Mouse (Mus musculus) liver, embryonic 12.5 days (tissue): ENCODE results near the gene Sorbs1. TPM values are rescaled to one million over a fixed set of nuclear protein-coding genes. Genes with fewer than 3 reads are reported as not detected.

Source experiments
- ATAC-seq: fragments of 200-750 bp; cut with Nextera tagmentation; 2 replicates; pipeline ENCODE4 v1.8.0; 2017; ENCODE audit warnings: moderate number of reproducible peaks, mild to moderate bottlenecking, moderate library complexity
- H3K27ac ChIP-seq: fragments of 300-500 bp; sonication (generic); 2 replicates; pipeline ENCODE4 v1.5.1; 2016; ENCODE audit warnings: mild to moderate bottlenecking
- H3K27me3 ChIP-seq: fragments of 300-500 bp; sonication (generic); replicated peaks from 2 replicates; pipeline ENCODE4 v1.6.1; 2016; ENCODE audit warnings: mild to moderate bottlenecking, moderate library complexity
- H3K36me3 ChIP-seq: fragments of 300-500 bp; sonication (generic); 2 replicates; pipeline ENCODE4 v1.6.1; 2016; ENCODE audit warnings: mild to moderate bottlenecking, moderate library complexity
- H3K4me1 ChIP-seq: fragments of 300-500 bp; sonication (generic); 2 replicates; pipeline ENCODE4 v1.6.1; 2016
- H3K4me2 ChIP-seq: fragments of 300-500 bp; sonication (generic); 2 replicates; pipeline ENCODE4 v1.6.1; 2016; ENCODE audit warnings: mild to moderate bottlenecking, moderate library complexity
- H3K4me3 ChIP-seq: fragments of 300-500 bp; sonication (generic); 2 replicates; pipeline ENCODE4 v1.5.1; 2016; ENCODE audit warnings: mild to moderate bottlenecking, moderate library complexity
- H3K9ac ChIP-seq: fragments of 300-500 bp; sonication (generic); 2 replicates; pipeline ENCODE4 v1.6.1; 2016; ENCODE audit warnings: mild to moderate bottlenecking, moderate library complexity
- H3K9me3 ChIP-seq: fragments of 300-500 bp; sonication (generic); replicated peaks from 2 replicates; pipeline ENCODE4 v1.6.1; 2016; ENCODE audit warnings: mild to moderate bottlenecking, moderate library complexity
- WGBS: fragments of 180-500 bp; shearing (Covaris S2); methylation state at CpG from one replicate; pipeline ENCODE4 v1.1.7; 2016; ENCODE audit not compliant: insufficient replicate concordance; 5-methylcytosine and 5-hydroxymethylcytosine counted together
- polyA plus RNA-seq: library from polyadenylated mRNA; unstranded; fragments of >200 nt; fragmentation: Nextera tagmentation; extraction: Ambion mirVana; gene quantifications from 2 replicates; pipeline ENCODE4 v1.2.1, GENCODE M21; 2016

The Sorbs1 gene
- polyA plus RNA-seq, 1 experiment from 2014 or later = 35.1 TPM

DNA sequence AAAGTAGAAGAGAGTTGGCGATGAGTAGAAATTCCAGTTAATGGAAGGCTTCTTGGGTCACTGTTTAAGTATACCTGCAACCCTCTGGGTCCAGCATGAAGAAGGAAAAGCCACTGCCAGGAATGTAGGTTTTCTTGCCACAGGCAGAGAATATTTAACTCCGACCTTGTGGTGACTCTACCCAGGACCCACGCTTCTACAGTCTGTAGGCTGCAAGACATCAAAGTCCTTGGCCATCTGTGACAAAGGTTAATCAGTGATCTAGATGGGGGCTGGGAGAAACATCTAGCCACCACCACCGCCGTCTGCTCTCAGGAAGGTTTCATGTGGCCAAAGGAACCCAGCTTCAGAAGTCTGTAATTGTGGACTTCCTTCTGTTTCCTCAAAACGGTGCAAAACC lies 99.2 kb downstream of the Sorbs1 start:
- Histone ChIP-seq H3K9ac (no peak overlapping the region), H3K4me1 (peaks cover 23% of the 10 kb centered on the region), H3K4me2 (no peak overlapping the region), H3K4me3 (no peak overlapping the region), H3K27me3 (no peaks in the 10 kb centered on the region), H3K27ac (peak overlapping the region; percentile 78), H3K36me3 (no peaks in the 10 kb centered on the region), H3K9me3 (no peaks in the 10 kb centered on the region)
- no peak; the same call in 1 of the 2 replicates for ATAC-seq
- 47% methylated on average over 6 of the region's 6 CpGs for WGBS

DNA sequence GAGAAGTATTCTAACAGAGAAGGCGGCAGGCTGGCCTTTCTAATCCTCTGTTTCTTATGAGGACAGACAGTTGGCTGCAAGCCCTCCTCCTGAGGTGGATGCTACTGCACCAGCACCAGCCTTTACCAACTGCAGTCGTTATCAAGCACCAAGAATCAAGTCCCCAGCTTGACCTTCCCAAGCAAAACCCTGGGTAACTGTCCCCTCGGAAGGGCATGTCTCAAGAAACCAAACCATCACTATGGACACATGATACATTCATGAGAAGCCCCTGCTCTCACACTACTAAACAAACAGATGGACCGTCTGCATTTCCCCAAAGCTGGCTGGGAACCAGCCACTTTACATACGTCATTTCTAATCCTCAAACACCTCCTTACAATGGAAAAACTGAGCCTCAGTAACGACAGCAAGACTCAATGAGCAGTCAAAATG lies 102.2 kb downstream of the Sorbs1 start:
- Histone ChIP-seq H3K9me3 (no peaks in the 10 kb centered on the region), H3K36me3 (no peaks in the 10 kb centered on the region), H3K4me3 (no peak overlapping the region), H3K27ac (no peak overlapping the region), H3K4me1 (peaks cover 31% of the 10 kb centered on the region), H3K27me3 (no peaks in the 10 kb centered on the region), H3K9ac (no peak overlapping the region), H3K4me2 (no peak overlapping the region)
- WGBS = 68% methylated on average over 6 of the region's 6 CpGs
- no peak for ATAC-seq

DNA sequence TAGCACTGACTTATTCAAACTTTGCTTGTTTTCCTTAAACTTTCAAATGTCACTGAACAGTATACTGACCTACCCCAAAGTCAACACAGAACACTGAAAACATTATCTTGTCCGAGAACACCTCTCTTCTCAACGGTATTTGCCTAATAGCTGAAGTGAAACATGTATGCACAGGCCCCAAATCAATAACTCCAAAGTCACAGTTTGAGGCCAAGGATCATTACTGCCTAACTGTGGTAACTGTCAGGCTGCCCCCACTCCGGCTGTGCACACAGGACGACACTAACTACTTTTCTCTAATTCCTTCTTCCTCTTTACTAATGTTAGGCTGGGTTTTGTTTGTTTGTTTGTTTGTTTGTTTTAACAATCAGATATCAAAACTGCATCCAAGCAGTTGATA lies 103.1 kb downstream of the Sorbs1 start:
- 65% methylated on average over 4 of the region's 4 CpGs for WGBS
- Histone ChIP-seq H3K4me1 (peaks cover 33% of the 10 kb centered on the region), H3K36me3 (no peaks in the 10 kb centered on the region), H3K4me2 (no peak overlapping the region), H3K27me3 (no peaks in the 10 kb centered on the region), H3K27ac (no peak overlapping the region), H3K4me3 (no peak overlapping the region), H3K9me3 (no peaks in the 10 kb centered on the region), H3K9ac (no peak overlapping the region)
- ATAC-seq = peak; percentile 49; the same call in 1 of the 2 replicates

DNA sequence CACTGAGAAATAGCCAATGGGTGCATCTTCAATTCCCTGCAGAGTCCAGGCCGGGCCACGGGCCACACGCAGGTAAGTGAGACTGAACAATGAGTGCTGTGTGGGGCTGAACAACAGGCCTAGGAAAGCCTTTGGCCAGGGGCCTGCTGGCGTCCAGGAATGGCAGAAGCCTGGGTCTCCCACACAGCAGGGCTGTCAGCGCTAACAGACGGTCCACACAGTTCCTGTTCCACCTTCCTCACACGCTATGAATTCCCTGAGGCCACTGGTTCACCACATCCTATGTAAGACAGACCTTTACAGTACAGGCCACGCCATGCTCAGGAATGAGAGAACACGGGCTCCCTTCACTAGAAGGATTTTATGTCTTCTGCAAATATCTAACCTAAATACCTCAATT lies 103.5 kb downstream of the Sorbs1 start:
- 0 out of 2 replicates have a peak, but pooled peaks have one; percentile 11 for ATAC-seq
- 64% methylated on average over 9 of the region's 9 CpGs for WGBS

DNA sequence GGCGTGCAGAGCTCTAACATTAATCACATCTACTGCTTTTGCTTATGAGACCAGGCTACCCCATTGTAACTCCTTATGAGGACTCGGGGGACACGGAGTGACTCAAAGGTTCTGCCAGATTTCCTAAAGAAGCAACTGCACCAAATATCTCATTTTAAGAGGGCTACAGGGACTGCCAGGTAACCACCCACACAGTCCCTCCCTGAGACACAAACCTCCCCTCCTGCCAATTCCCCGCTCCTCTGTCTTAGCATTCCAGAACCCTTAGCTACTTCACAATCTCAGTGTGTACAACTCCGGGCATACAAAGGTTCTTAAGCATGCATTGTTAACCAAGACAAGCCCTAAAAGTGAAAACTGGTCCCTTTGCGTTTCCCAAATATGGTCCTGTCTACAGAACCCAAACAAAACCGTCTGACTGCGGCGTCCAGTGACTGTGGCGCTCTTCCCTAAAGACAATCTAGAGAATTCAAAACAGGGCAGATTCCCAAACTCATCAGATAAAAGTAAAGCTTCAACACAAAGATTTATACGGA lies 104.0 kb downstream of the Sorbs1 start:
- H3K27ac ChIP-seq = peak overlapping the region; percentile 58; the same call in 1 of the 2 replicates
- no peaks in the 10 kb centered on the region for H3K36me3 ChIP-seq
- H3K4me1 ChIP-seq = peaks cover 28% of the 10 kb centered on the region
- H3K27me3 ChIP-seq = no peaks in the 10 kb centered on the region
- H3K4me2 ChIP-seq = no peak overlapping the region
- H3K9ac ChIP-seq = no peak overlapping the region
- 85% methylated on average over 11 of the region's 11 CpGs for whole genome bisulfite sequencing
- no peaks in the 10 kb centered on the region for H3K9me3 ChIP-seq
- no peak overlapping the region for H3K4me3 ChIP-seq
- ATAC-seq = no peak

More for the DNA sequence above, 103.5 kb downstream of the Sorbs1 start:
- H3K9me3 ChIP-seq = no peaks in the 10 kb centered on the region
- H3K27me3 ChIP-seq = no peaks in the 10 kb centered on the region
- H3K9ac ChIP-seq = no peak overlapping the region
- peak overlapping the region; percentile 58 for H3K27ac ChIP-seq
- no peaks in the 10 kb centered on the region for H3K36me3 ChIP-seq
- no peak overlapping the region for H3K4me3 ChIP-seq
- no peak overlapping the region for H3K4me2 ChIP-seq
- peaks cover 33% of the 10 kb centered on the region for H3K4me1 ChIP-seq

DNA sequence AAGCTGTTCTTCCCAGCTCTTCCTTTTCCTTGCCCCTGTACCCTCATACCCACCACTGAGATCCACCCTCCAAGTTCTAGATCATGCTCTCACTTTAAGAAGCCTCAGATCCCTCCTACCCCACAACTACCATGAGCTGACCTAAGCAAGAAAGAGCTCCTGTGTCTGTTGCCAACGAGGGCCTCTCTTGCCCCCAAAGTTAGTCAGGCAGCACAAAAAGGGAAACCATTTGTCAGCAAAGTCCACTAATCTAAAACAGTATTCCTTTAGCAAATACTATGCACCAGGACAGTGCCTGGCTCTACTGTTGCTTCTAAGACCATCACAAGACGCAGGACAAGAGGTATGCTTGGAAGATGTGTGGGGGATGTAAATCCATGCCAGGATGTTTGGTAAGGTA lies 106.4 kb downstream of the Sorbs1 start:
- Histone ChIP-seq H3K9me3 (no peaks in the 10 kb centered on the region), H3K27me3 (no peaks in the 10 kb centered on the region), H3K9ac (no peak overlapping the region), H3K4me2 (no peak overlapping the region), H3K4me3 (no peak overlapping the region), H3K4me1 (peaks cover 21% of the 10 kb centered on the region), H3K27ac (0 out of 2 replicates have a peak overlapping the region, but pooled peaks have one; percentile 5), H3K36me3 (no peaks in the 10 kb centered on the region)
- WGBS = 65% methylated on average over 2 of the region's 2 CpGs
- no peak for ATAC-seq

DNA sequence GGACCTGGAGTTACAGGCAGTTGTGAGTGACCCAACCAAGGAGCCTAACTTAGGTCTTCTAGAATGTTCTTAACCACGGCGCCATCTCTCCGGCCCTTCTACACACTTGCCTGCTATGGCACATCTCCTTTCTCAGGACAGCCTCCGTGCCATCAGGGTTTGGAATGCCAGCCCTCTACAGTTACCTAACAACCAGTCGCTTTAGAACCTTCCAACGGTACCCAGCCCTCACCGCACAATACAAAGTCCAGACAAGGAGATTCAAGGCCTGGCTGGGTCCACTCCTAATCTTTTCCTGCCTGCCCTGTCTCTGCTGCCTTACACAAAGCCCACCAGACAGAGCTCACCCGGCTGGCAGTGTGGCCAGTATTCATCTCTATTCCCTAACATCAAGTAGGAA lies 106.9 kb downstream of the Sorbs1 start:
- no peaks in the 10 kb centered on the region for H3K9me3 ChIP-seq
- peak overlapping the region; percentile 5; the same call in 1 of the 2 replicates for H3K27ac ChIP-seq
- 82% methylated on average over 8 of the region's 8 CpGs for WGBS
- no peak overlapping the region for H3K9ac ChIP-seq
- no peaks in the 10 kb centered on the region for H3K27me3 ChIP-seq
- no peaks in the 10 kb centered on the region for H3K36me3 ChIP-seq
- H3K4me2 ChIP-seq = no peak overlapping the region
- no peak for ATAC-seq
- no peak overlapping the region for H3K4me3 ChIP-seq
- H3K4me1 ChIP-seq = peaks cover 23% of the 10 kb centered on the region

DNA sequence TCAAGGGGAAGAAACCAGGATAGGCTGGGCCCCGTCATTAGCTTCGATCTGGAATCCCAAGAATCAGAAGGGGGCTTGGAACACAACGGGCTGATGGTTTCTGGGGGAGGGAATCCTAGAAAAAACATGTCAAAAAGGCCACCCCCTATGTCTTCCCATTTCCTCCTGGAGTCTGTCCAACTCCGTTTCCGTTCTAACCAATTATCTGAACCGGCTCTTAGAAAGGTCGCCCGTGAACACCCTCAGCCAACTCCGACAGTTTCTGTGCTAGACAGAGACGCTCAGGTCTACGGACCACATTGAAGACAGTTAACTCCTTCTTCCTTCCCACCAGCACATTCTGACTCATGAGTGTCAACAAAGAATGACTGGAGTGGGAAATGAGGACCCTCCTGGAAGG lies 107.8 kb downstream of the Sorbs1 start:
- H3K4me3 ChIP-seq = no peak overlapping the region
- WGBS = 39% methylated on average over 11 of the region's 11 CpGs
- H3K4me2 ChIP-seq = no peak overlapping the region; the same call in 1 of the 2 replicates
- H3K9ac ChIP-seq = no peak overlapping the region
- peak overlapping the region; percentile 65 for H3K27ac ChIP-seq
- no peaks in the 10 kb centered on the region for H3K9me3 ChIP-seq
- H3K36me3 ChIP-seq = peaks cover 5% of the 10 kb centered on the region; the same call in 1 of the 2 replicates
- peaks cover 32% of the 10 kb centered on the region for H3K4me1 ChIP-seq
- no peak for ATAC-seq
- no peaks in the 10 kb centered on the region for H3K27me3 ChIP-seq

DNA sequence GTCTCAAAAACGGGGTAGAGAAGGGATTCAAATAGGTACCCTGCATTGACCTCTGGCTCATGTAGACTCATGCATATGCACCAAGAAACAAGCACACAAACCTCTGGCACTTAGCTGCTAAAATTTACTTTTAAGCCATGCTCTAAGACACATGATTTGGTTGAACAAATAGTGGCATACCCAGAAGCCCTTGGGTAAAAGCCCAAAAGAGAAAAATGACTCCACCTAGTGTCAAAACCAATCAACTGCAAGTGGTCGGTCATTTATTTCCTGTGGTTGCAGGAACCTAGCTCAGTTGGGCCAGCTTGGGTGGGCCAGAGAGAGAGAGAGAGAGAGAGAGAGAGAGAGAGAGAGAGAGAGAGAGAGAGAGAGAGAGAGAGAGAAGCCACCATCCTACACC lies 109.0 kb downstream of the Sorbs1 start:
- Histone ChIP-seq H3K4me1 (peaks cover 26% of the 10 kb centered on the region), H3K9ac (no peak overlapping the region), H3K9me3 (no peaks in the 10 kb centered on the region), H3K27ac (no peak overlapping the region), H3K4me2 (no peak overlapping the region), H3K27me3 (no peaks in the 10 kb centered on the region), H3K4me3 (no peak overlapping the region), H3K36me3 (peaks cover 5% of the 10 kb centered on the region; the same call in 1 of the 2 replicates)
- 51% methylated on average over 2 of the region's 2 CpGs for WGBS
- no peak for ATAC-seq

DNA sequence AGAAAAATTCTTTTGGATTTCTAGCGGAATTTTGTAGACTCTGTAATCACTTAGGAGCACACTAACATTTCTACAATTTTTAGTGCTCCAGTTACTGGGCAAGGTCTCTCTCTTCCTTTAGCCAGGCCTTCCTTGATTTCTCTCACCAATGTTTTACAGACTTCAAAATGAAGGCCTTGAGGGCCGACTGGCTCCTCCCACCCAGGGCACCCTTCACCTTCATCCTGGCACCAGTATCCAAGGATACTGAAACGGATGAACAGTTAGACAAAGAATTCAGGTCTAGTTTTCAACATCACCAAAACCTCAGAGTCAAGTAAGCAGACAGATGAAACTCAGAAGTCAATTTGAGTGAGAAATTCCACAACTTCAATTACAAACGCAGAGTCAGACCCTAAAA lies 109.6 kb downstream of the Sorbs1 start:
- 76% methylated on average over 4 of the region's 4 CpGs for WGBS
- Histone ChIP-seq H3K27ac (no peak overlapping the region), H3K9me3 (no peaks in the 10 kb centered on the region), H3K4me2 (no peak overlapping the region), H3K4me1 (peaks cover 26% of the 10 kb centered on the region), H3K4me3 (no peak overlapping the region), H3K36me3 (peaks cover 9% of the 10 kb centered on the region; the same call in 1 of the 2 replicates), H3K9ac (no peak overlapping the region), H3K27me3 (no peaks in the 10 kb centered on the region)
- ATAC-seq = no peak

DNA sequence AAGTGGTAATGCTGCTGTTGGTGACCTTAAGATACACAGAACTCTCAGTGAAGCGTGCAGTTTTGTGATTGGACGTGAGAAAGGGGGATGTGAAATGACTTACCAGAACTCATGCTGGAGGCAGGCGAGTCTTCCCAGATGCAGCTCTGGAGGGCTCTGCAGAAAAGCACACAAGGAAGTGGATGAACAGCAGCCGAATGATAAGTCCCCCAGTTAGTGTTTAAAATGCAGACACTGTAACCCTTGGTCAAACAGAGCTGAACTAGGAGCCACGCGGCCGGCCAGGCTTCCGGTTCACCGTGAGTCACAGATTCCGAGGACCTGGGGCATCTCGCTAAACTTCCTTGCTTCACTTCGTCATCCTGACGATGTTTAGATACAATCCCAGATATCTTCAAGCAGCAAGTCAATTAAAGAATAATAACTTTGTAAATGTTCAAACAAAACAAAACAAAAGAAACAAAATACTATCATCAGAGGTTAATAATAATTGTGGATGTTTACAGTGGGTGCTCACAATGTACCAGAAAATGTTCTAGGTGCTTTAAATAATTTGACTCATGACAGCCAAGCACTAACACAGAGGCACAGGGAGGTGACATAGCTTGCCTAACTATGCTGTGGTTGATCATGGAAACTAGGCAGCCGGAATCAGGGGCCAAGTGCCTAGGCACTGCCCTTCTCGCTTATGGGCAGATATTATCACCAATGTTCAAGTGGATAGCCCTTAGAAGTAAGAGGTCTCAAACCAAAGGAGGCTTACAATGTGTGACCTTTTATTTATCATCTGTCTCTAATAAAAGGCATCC lies 111.2 kb downstream of the Sorbs1 start:
- 47% methylated on average over 15 of the region's 15 CpGs for WGBS
- no peak for ATAC-seq
- H3K27ac ChIP-seq = no peak overlapping the region

DNA sequence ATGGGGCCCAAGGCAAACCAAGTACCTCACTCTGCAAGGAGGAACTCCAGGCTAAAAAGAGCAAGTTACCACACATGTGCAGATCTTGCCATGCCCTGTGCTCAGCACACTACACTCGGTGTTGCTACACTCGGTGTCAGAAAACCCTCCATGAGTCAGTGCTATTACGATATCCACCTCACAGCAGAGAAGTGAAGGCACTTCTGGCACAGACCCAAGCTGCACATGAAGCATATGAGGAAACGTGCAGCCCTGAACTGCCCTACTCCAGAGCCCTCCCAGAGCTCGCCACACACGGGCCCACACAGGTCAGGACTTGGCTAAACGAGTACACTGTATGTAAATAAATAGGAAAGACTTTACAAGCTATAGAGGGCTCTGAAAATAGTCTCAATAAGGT lies 112.4 kb downstream of the Sorbs1 start:
- H3K27ac ChIP-seq = no peak overlapping the region

More for the DNA sequence above, 111.2 kb downstream of the Sorbs1 start:
- H3K4me1 ChIP-seq = peaks cover 25% of the 10 kb centered on the region
- no peak overlapping the region for H3K4me2 ChIP-seq
- H3K27me3 ChIP-seq = no peaks in the 10 kb centered on the region
- H3K9me3 ChIP-seq = no peaks in the 10 kb centered on the region
- H3K9ac ChIP-seq = no peak overlapping the region
- H3K36me3 ChIP-seq = peaks cover 24% of the 10 kb centered on the region
- no peak overlapping the region for H3K4me3 ChIP-seq

More for the DNA sequence above, 112.4 kb downstream of the Sorbs1 start:
- Histone ChIP-seq H3K9me3 (no peaks in the 10 kb centered on the region), H3K9ac (no peak overlapping the region), H3K36me3 (peaks cover 24% of the 10 kb centered on the region), H3K4me3 (no peak overlapping the region), H3K4me2 (no peak overlapping the region), H3K27me3 (no peaks in the 10 kb centered on the region), H3K4me1 (peaks cover 18% of the 10 kb centered on the region)
- ATAC-seq = no peak
- 69% methylated on average over 7 of the region's 7 CpGs for WGBS
